Mouse (Mus musculus): Measurements from ENCODE around the gene Dact1. TPM values are rescaled to one million over a fixed set of nuclear protein-coding genes. Genes with fewer than 3 reads are reported as not detected.

Dact1 gene
- 34.7 and 35.6 TPM in 2 replicates for polyA plus RNA-seq (2015; fragmentation: Nextera tagmentation; extraction: Ambion mirVana)

- H3K4me1 ChIP-seq, result peaks cover 31% of the 10 kb centered on the region
Observed at GRCm38 (mm10) chr12:71309581-71310067, at the start of gene Dact1. Gene Dact1, plus strand, starts transcription at chr12:71309884.

GRCm38 (mm10) chr12:71264211-71264610 is 45.5 kb upstream of the Dact1 start:
- H3K4me2 ChIP-seq, result no peak overlapping the region
- 79% methylated on average over 4 of the region's 4 CpGs for WGBS
- H3K9ac ChIP-seq, result no peak overlapping the region
- H3K4me3 ChIP-seq, result no peak overlapping the region
- no peaks in the 10 kb centered on the region for H3K9me3 ChIP-seq
- H3K36me3 ChIP-seq, result no peaks in the 10 kb centered on the region
- ATAC-seq (ENCODE audit: insufficient number of reproducible peaks, insufficient read depth, low FRiP score, low TSS enrichment, low read depth), result no peak
- no peaks in the 10 kb centered on the region for H3K4me1 ChIP-seq
- no peaks in the 10 kb centered on the region for H3K27me3 ChIP-seq
- no peak overlapping the region for H3K27ac ChIP-seq

More at GRCm38 (mm10) chr12:71309581-71310067, at the start of gene Dact1:
- H3K9me3 ChIP-seq, result no peaks in the 10 kb centered on the region
- peak within 1 kb of the TSS; percentile 69 for H3K4me2 ChIP-seq
- peak within 1 kb of the TSS; percentile 96 for H3K27ac ChIP-seq
- ATAC-seq (ENCODE audit: insufficient number of reproducible peaks, insufficient read depth, low FRiP score, low TSS enrichment, low read depth), result peak; percentile 87
- under 1% methylated on average over 56 of the region's 76 CpGs for WGBS
- peak within 1 kb of the TSS; percentile 98 for H3K9ac ChIP-seq
- peak within 1 kb of the TSS; percentile 86 for H3K4me3 ChIP-seq
- no peaks in the 10 kb centered on the region for H3K27me3 ChIP-seq
- H3K36me3 ChIP-seq, result peaks cover 20% of the 10 kb centered on the region

- Histone ChIP-seq H3K36me3 (no peaks in the 10 kb centered on the region), H3K27ac (no peak overlapping the region), H3K4me3 (no peak overlapping the region), H3K9ac (no peak overlapping the region), H3K4me1 (no peaks in the 10 kb centered on the region), H3K4me2 (no peak overlapping the region), H3K9me3 (no peaks in the 10 kb centered on the region), H3K27me3 (no peaks in the 10 kb centered on the region)
- 84% methylated on average over 7 of the region's 7 CpGs for WGBS
- ATAC-seq (ENCODE audit: insufficient number of reproducible peaks, insufficient read depth, low FRiP score, low TSS enrichment, low read depth), result no peak
Observed at GRCm38 (mm10) chr12:71269367-71269766, 40.3 kb upstream of the Dact1 start.

GRCm38 (mm10) chr12:71271131-71271530 is 38.6 kb upstream of the Dact1 start:
- Histone ChIP-seq H3K36me3 (no peaks in the 10 kb centered on the region), H3K27ac (no peak overlapping the region), H3K27me3 (no peaks in the 10 kb centered on the region), H3K4me1 (no peaks in the 10 kb centered on the region), H3K9me3 (no peaks in the 10 kb centered on the region; the same call in 1 of the 2 replicates), H3K9ac (no peak overlapping the region), H3K4me3 (no peak overlapping the region), H3K4me2 (no peak overlapping the region)
- ATAC-seq (ENCODE audit: insufficient number of reproducible peaks, insufficient read depth, low FRiP score, low TSS enrichment, low read depth), result no peak
- WGBS, result 72% methylated on average over 5 of the region's 5 CpGs

- Histone ChIP-seq H3K4me3 (no peak overlapping the region), H3K27me3 (no peaks in the 10 kb centered on the region), H3K9ac (no peak overlapping the region), H3K36me3 (no peaks in the 10 kb centered on the region), H3K27ac (no peak overlapping the region), H3K4me2 (no peak overlapping the region), H3K9me3 (no peaks in the 10 kb centered on the region; the same call in 1 of the 2 replicates), H3K4me1 (peaks cover 5% of the 10 kb centered on the region)
- no peak for ATAC-seq (ENCODE audit: insufficient number of reproducible peaks, insufficient read depth, low FRiP score, low TSS enrichment, low read depth)
- WGBS, result 94% methylated on average over 5 of the region's 5 CpGs
Observed at GRCm38 (mm10) chr12:71274519-71275237, 35.0 kb upstream of the Dact1 start.

- Histone ChIP-seq H3K4me1 (peaks cover 6% of the 10 kb centered on the region), H3K27ac (no peak overlapping the region), H3K4me2 (no peak overlapping the region), H3K4me3 (no peak overlapping the region), H3K27me3 (no peaks in the 10 kb centered on the region), H3K36me3 (no peaks in the 10 kb centered on the region), H3K9me3 (no peaks in the 10 kb centered on the region; the same call in 1 of the 2 replicates), H3K9ac (no peak overlapping the region)
- no peak for ATAC-seq (ENCODE audit: insufficient number of reproducible peaks, insufficient read depth, low FRiP score, low TSS enrichment, low read depth)
- whole genome bisulfite sequencing, result 87% methylated on average over 8 of the region's 8 CpGs
Observed at GRCm38 (mm10) chr12:71275906-71276595, 33.6 kb upstream of the Dact1 start.

GRCm38 (mm10) chr12:71279521-71280262 is 30.0 kb upstream of the Dact1 start:
- 54% methylated on average over 12 of the region's 12 CpGs for WGBS
- no peak for ATAC-seq (ENCODE audit: insufficient number of reproducible peaks, insufficient read depth, low FRiP score, low TSS enrichment, low read depth)
- no peaks in the 10 kb centered on the region for H3K9me3 ChIP-seq
- H3K36me3 ChIP-seq, result no peaks in the 10 kb centered on the region
- H3K4me3 ChIP-seq, result no peak overlapping the region
- H3K9ac ChIP-seq, result no peak overlapping the region
- no peak overlapping the region for H3K27ac ChIP-seq
- peaks cover 6% of the 10 kb centered on the region for H3K4me1 ChIP-seq
- no peak overlapping the region for H3K4me2 ChIP-seq
- H3K27me3 ChIP-seq, result no peaks in the 10 kb centered on the region

GRCm38 (mm10) chr12:71281201-71281768 is 28.4 kb upstream of the Dact1 start:
- ATAC-seq (ENCODE audit: insufficient number of reproducible peaks, insufficient read depth, low FRiP score, low TSS enrichment, low read depth), result no peak
- no peak overlapping the region for H3K9ac ChIP-seq
- H3K36me3 ChIP-seq, result no peaks in the 10 kb centered on the region
- no peaks in the 10 kb centered on the region for H3K9me3 ChIP-seq
- H3K27me3 ChIP-seq, result no peaks in the 10 kb centered on the region
- H3K4me1 ChIP-seq, result peaks cover 6% of the 10 kb centered on the region
- H3K27ac ChIP-seq, result no peak overlapping the region
- no peak overlapping the region for H3K4me2 ChIP-seq
- H3K4me3 ChIP-seq, result no peak overlapping the region
- 85% methylated on average over 12 of the region's 12 CpGs for WGBS

GRCm38 (mm10) chr12:71285399-71285798 is 24.3 kb upstream of the Dact1 start:
- Histone ChIP-seq H3K36me3 (no peaks in the 10 kb centered on the region), H3K4me1 (peaks cover 7% of the 10 kb centered on the region), H3K27ac (no peak overlapping the region), H3K9me3 (no peaks in the 10 kb centered on the region), H3K9ac (no peak overlapping the region), H3K4me3 (no peak overlapping the region), H3K4me2 (no peak overlapping the region), H3K27me3 (no peaks in the 10 kb centered on the region)
- ATAC-seq (ENCODE audit: insufficient number of reproducible peaks, insufficient read depth, low FRiP score, low TSS enrichment, low read depth), result no peak

- 64% methylated on average over 2 of the region's 2 CpGs for WGBS
Observed at GRCm38 (mm10) chr12:71290460-71290859, 19.2 kb upstream of the Dact1 start.

More at GRCm38 (mm10) chr12:71290460-71290859, 19.2 kb upstream of the Dact1 start:
- no peaks in the 10 kb centered on the region for H3K9me3 ChIP-seq
- H3K36me3 ChIP-seq, result no peaks in the 10 kb centered on the region
- no peak overlapping the region for H3K4me2 ChIP-seq
- H3K27me3 ChIP-seq, result no peaks in the 10 kb centered on the region
- no peak overlapping the region for H3K27ac ChIP-seq
- no peak overlapping the region for H3K9ac ChIP-seq
- no peak for ATAC-seq (ENCODE audit: insufficient number of reproducible peaks, insufficient read depth, low FRiP score, low TSS enrichment, low read depth)
- peaks cover 24% of the 10 kb centered on the region for H3K4me1 ChIP-seq
- no peak overlapping the region for H3K4me3 ChIP-seq
